Mouse (Mus musculus): ENCODE measurements around the gene D11Wsu47e. TPM values are rescaled to one million over a fixed set of nuclear protein-coding genes. Genes with fewer than 3 reads are reported as not detected.

D11Wsu47e gene
- polyA plus RNA-seq, 1 experiment from 2014 or later: 11.9 TPM

- no peak for TF ChIP-seq CTCF (IDR thresholded peaks at IDR 0.05)
- TF ChIP-seq EP300 (IDR thresholded peaks at IDR 0.05): no peak
- 73% methylated on average over 7 of the region's 7 CpGs for WGBS
- no peak overlapping the region for H3K4me2 ChIP-seq (replicated peaks; ENCODE audit: low read depth, low read length)
- no peak overlapping the region for H3K27ac ChIP-seq (ENCODE audit: low read length)
- no peaks in the 10 kb centered on the region for H3K9me3 ChIP-seq (ENCODE audit: low read length)
- H3K4me1 ChIP-seq (ENCODE audit: insufficient read depth, low read depth, low read length): peaks cover 3% of the 10 kb centered on the region; the same call in 1 of the 2 replicates
- no peak overlapping the region for H3K4me3 ChIP-seq (ENCODE audit: low read depth, low read length)
- H3K27me3 ChIP-seq (replicated peaks; ENCODE audit: insufficient read depth, low read length): no peaks in the 10 kb centered on the region
- ATAC-seq (no peak), DNase-seq (ENCODE audit: low spot score) (no peak)
- no peaks in the 10 kb centered on the region for H3K36me3 ChIP-seq (ENCODE audit: insufficient read depth, low read length)
- H3K9ac ChIP-seq (replicated peaks; ENCODE audit: low read depth): no peak overlapping the region
Observed at GRCm38 (mm10) chr11:113699643-113700042, 15.4 kb downstream of the D11Wsu47e start.

- Histone ChIP-seq H3K36me3 (ENCODE audit: insufficient read depth, low read length) (no peaks in the 10 kb centered on the region), H3K4me3 (ENCODE audit: low read depth, low read length) (no peak overlapping the region), H3K4me1 (ENCODE audit: insufficient read depth, low read depth, low read length) (peaks cover 3% of the 10 kb centered on the region; the same call in 1 of the 2 replicates), H3K27ac (ENCODE audit: low read length) (no peak overlapping the region), H3K9me3 (ENCODE audit: low read length) (no peaks in the 10 kb centered on the region), H3K4me2 (replicated peaks; ENCODE audit: low read depth, low read length) (no peak overlapping the region), H3K27me3 (replicated peaks; ENCODE audit: insufficient read depth, low read length) (no peaks in the 10 kb centered on the region), H3K9ac (replicated peaks; ENCODE audit: low read depth) (no peak overlapping the region)
- TF ChIP-seq CTCF (IDR thresholded peaks at IDR 0.05): peak; percentile 100
- no peak for TF ChIP-seq EP300 (IDR thresholded peaks at IDR 0.05)
- DNase-seq (ENCODE audit: low spot score) (peak; percentile 83), ATAC-seq (peak; percentile 76)
- WGBS: 22% methylated on average over 5 of the region's 5 CpGs
Observed at GRCm38 (mm10) chr11:113703758-113704157, 19.5 kb downstream of the D11Wsu47e start.

GRCm38 (mm10) chr11:113705966-113706652, 21.9 kb downstream of the D11Wsu47e start:
- H3K4me2 ChIP-seq (replicated peaks; ENCODE audit: low read depth, low read length): no peak overlapping the region
- no peak for ATAC-seq
- DNase-seq (ENCODE audit: low spot score): no peak
- no peak overlapping the region for H3K27ac ChIP-seq (ENCODE audit: low read length)
- no peaks in the 10 kb centered on the region for H3K9me3 ChIP-seq (ENCODE audit: low read length)
- H3K4me3 ChIP-seq (ENCODE audit: low read depth, low read length): no peak overlapping the region
- H3K27me3 ChIP-seq (replicated peaks; ENCODE audit: insufficient read depth, low read length): no peaks in the 10 kb centered on the region
- TF ChIP-seq EP300 (IDR thresholded peaks at IDR 0.05) (no peak), CTCF (IDR thresholded peaks at IDR 0.05) (no peak)
- H3K36me3 ChIP-seq (ENCODE audit: insufficient read depth, low read length): no peaks in the 10 kb centered on the region
- 58% methylated on average over 15 of the region's 15 CpGs for WGBS
- H3K4me1 ChIP-seq (ENCODE audit: insufficient read depth, low read depth, low read length): peaks cover 11% of the 10 kb centered on the region; the same call in 1 of the 2 replicates
- H3K9ac ChIP-seq (replicated peaks; ENCODE audit: low read depth): no peak overlapping the region

- Histone ChIP-seq H3K4me2 (replicated peaks; ENCODE audit: low read depth, low read length) (no peak overlapping the region), H3K9ac (replicated peaks; ENCODE audit: low read depth) (no peak overlapping the region), H3K27ac (ENCODE audit: low read length) (no peak overlapping the region), H3K4me3 (ENCODE audit: low read depth, low read length) (no peak overlapping the region), H3K36me3 (ENCODE audit: insufficient read depth, low read length) (no peaks in the 10 kb centered on the region), H3K4me1 (ENCODE audit: insufficient read depth, low read depth, low read length) (peaks cover 11% of the 10 kb centered on the region; the same call in 1 of the 2 replicates), H3K27me3 (replicated peaks; ENCODE audit: insufficient read depth, low read length) (no peaks in the 10 kb centered on the region), H3K9me3 (ENCODE audit: low read length) (no peaks in the 10 kb centered on the region)
- DNase-seq (ENCODE audit: low spot score): no peak
- WGBS: 73% methylated on average over 19 of the region's 19 CpGs
- ATAC-seq: no peak
- TF ChIP-seq CTCF (IDR thresholded peaks at IDR 0.05) (no peak), EP300 (IDR thresholded peaks at IDR 0.05) (no peak)
Observed at GRCm38 (mm10) chr11:113708629-113709213, 24.5 kb downstream of the D11Wsu47e start.

GRCm38 (mm10) chr11:113709272-113709671, 25.1 kb downstream of the D11Wsu47e start:
- Histone ChIP-seq H3K27me3 (replicated peaks; ENCODE audit: insufficient read depth, low read length) (no peaks in the 10 kb centered on the region), H3K9me3 (ENCODE audit: low read length) (no peaks in the 10 kb centered on the region), H3K4me1 (ENCODE audit: insufficient read depth, low read depth, low read length) (peaks cover 8% of the 10 kb centered on the region; the same call in 1 of the 2 replicates), H3K9ac (replicated peaks; ENCODE audit: low read depth) (no peak overlapping the region), H3K4me2 (replicated peaks; ENCODE audit: low read depth, low read length) (no peak overlapping the region), H3K4me3 (ENCODE audit: low read depth, low read length) (no peak overlapping the region), H3K27ac (ENCODE audit: low read length) (no peak overlapping the region), H3K36me3 (ENCODE audit: insufficient read depth, low read length) (no peaks in the 10 kb centered on the region)
- no peak for DNase-seq (ENCODE audit: low spot score)
- TF ChIP-seq EP300 (IDR thresholded peaks at IDR 0.05): no peak
- no peak for TF ChIP-seq CTCF (IDR thresholded peaks at IDR 0.05)
- 44% methylated on average over 15 of the region's 15 CpGs for WGBS
- ATAC-seq: no peak

GRCm38 (mm10) chr11:113709731-113710256, 25.6 kb downstream of the D11Wsu47e start, which contains the start of gene Cpsf4l:
Gene Cpsf4l (minus strand): TSS chr11:113710017.
- Histone ChIP-seq H3K36me3 (ENCODE audit: insufficient read depth, low read length) (no peaks in the 10 kb centered on the region), H3K4me3 (ENCODE audit: low read depth, low read length) (no peak within 1 kb of the TSS), H3K9ac (replicated peaks; ENCODE audit: low read depth) (peak within 1 kb of the TSS; percentile 24), H3K4me2 (replicated peaks; ENCODE audit: low read depth, low read length) (no peak within 1 kb of the TSS), H3K27me3 (replicated peaks; ENCODE audit: insufficient read depth, low read length) (no peaks in the 10 kb centered on the region), H3K4me1 (ENCODE audit: insufficient read depth, low read depth, low read length) (peaks cover 8% of the 10 kb centered on the region; the same call in 1 of the 2 replicates), H3K27ac (ENCODE audit: low read length) (peak within 1 kb of the TSS; percentile 70), H3K9me3 (ENCODE audit: low read length) (no peaks in the 10 kb centered on the region)
- ATAC-seq: peak; percentile 65
- peak; percentile 49 for DNase-seq (ENCODE audit: low spot score)
- TF ChIP-seq EP300 (IDR thresholded peaks at IDR 0.05) (no peak), CTCF (IDR thresholded peaks at IDR 0.05) (no peak)
- 15% methylated on average over 11 of the region's 11 CpGs for WGBS
